Mouse (Mus musculus) left cerebral cortex, postnatal 10 days (tissue): ENCODE results near the gene Ralgds. TPM values are rescaled to one million over a fixed set of nuclear protein-coding genes. Genes with fewer than 3 reads are reported as not detected.

Experiments used
- DNase-seq, 2 experiments: peaks; one replicate each; pipeline ENCODE4 v3.0.0; 2021 to 2022; ENCODE audit warnings: low spot score in 2 of 2, mixed read lengths in 1 of 2; ENCODE audit errors: extremely low spot score in 1 of 2
- intact Hi-C: fragments of 180-260 bp; cut with DNase I; formaldehyde crosslinking; loops from one replicate; pipeline ENCODE4 v1.15.1; 2025
- total RNA-seq, 2 experiments: library from RNA; stranded (reverse); gene quantifications; 2 replicates each; pipeline ENCODE4 v1.2.3; 2021

Gene Ralgds
- total RNA-seq, 2 experiments from 2014 or later = 148 to 156 TPM

DNA sequence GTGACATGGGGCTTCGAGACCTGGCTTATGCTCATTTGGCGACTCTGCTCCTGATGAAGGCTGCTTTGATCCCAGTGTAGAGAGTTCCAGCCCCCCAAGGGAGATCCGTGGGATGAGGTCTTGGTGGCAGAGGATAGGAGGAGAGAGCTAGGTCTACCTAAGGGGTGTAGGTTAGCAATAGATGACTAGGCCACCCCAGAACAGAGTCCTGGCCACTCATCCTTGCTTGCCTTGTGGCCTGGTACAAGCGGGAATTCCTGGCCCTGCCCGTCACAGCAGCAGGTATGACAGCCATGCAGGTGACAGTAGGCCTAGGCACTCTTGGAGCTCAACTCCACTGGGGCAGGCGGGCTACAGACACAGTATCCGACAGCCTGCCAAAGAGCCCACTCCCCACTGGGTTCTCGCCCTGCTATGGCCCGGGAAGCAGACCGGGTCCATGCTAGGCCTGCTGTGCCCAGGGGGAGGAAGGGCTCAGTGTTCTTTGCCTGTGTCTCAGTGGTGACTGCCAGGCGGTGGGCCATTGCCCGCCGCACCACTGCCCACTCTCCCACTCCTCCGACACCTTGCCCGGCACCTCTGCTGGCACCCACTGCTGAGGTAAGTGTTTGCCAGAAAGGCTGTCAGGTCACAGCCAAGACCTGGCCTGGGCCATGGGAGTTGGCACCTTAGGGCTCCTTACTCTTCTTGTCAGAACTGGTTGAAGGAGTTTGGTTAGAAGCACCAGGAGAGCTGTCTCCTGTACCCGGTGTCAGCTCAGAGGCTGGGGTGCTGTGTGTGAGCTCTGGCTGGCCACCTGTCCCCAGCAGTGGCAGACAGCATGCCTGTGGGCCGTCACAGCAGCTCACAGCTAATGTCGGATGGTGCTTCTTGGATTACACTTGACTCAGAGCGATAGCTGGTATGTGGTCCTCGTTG lies 14.8 kb downstream of the Ralgds start:
- DNase-seq = no peak
- intact Hi-C loops = no loop called here

DNA sequence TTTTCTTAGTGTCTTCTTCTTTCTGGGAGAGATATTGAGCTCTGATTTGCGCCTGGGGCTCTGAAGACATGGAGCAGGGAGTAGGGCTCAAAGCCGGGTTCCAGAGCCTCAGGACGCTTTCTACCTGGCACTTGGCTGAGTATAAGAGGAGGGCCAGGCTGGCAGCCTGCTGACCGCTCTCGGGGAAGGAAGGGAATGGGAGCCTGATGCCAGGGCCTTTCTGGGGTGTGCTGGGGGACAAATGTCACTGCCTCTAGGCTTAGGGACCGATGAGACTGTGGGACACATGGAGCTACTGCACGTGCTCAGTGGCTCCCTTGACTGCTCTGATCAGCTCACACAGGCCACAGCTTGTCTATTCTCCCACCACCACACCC lies 15.4 kb downstream of the Ralgds start:
- intact Hi-C loops = no loop called here
- DNase-seq = no peak

DNA sequence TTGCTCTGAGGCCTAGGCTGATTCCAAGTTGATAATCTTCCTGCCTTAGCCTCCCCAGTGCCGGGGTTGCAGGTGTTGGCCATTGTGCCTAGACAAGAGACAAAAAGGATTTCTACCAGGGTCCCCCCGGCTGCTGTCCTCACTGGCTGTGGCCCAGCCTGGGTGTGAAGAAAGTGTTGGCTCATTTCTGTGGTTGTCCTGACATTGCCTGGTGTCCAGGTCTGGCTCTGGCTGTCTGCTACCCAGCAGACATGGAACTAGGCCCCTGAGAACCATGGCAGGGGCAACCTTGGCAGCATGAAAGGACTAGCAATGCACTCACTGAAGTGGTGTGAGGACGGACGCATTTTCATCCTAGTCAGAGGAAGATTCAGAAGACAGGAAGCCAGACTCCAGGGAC lies 16.9 kb downstream of the Ralgds start:
- intact Hi-C loops = no loop called here
- no peak for DNase-seq

DNA sequence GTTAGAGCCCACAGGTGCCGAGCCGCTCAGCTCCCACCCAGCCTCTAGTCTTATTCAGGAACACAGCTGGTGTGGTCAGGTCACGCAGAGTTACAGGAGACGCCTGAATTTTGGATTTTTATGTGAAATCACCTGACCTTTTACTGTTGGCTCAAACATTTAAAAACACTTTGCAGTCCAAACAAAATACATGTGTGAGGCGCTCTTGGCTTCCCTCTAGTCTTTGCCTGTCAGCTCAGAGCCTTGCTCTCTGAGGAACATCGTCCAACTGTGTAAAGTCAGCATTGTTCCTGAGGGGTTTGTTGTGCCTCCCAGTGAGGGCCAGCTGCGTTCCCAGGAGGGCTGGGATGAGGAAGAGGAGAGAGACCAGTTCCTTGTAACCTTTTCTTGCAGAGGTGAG lies 17.4 kb downstream of the Ralgds start:
- intact Hi-C loops = no loop called here
- DNase-seq = no peak

DNA sequence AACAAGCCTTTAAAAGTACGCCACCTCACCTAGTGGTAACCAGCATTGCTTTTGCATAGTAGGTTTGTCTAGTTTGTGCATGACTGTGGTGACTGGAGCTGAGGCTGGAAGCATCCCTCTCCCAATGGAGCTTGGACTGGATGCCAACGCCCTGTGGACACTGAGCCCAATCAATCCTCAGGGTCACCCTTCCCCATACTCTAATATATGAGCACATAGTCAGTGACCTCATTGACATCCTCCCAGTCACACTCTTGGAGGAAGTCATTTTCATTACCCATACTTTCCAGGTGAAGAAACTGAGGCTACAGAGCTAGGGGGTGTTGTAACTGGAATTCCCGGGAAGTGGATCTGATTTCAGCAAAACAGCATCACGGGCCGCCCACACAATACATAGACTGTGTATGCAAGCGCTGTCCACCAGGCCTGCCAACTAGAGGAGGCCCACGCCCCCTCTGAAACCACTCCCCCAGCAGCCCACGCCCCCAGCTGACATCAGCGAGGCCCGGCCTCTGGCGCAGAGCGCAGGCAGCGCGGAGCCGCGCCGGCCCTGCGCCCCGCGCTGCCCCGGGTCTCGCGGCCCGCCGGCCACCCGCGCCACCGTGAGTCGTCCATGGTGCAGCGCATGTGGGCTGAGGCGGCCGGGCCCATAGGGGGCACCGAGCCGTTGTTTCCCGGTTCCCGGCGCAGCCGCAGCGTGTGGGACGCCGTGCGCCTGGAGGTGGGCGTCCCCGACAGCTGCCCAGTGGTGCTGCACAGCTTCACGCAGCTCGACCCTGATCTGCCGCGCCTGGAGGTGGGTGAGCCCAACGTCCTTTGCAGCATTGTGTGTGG lies 20.2 kb downstream of the Ralgds start:
- intact Hi-C loops = no loop called here
- peak; percentile 85 to 94 for DNase-seq

DNA sequence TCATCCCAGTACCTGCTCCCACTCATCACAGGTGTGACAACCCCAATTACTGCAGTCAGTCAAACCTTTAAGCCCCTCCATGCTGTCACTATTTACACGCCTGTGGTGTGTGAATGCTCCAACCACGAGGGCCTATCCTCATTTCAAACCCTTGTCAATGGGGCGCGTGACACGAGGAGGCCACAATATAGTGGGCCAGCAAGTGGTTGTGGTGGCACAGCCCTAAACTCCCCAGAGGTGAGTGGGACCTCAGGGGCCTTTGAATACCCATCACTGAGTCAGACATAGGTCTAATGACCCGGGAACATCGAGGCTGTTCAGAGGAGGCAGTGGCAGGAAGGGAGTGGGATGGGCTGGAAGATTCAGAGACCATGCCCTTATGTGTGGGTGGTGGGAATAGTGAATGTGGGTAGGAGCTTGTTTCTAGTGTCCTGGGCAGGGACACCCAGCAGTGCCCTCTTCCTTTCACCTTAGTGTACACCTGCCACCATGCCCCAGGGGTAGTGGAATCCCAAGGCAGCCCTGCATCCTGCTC lies 21.0 kb downstream of the Ralgds start:
- intact Hi-C loops = no loop called here
- DNase-seq = no peak

DNA sequence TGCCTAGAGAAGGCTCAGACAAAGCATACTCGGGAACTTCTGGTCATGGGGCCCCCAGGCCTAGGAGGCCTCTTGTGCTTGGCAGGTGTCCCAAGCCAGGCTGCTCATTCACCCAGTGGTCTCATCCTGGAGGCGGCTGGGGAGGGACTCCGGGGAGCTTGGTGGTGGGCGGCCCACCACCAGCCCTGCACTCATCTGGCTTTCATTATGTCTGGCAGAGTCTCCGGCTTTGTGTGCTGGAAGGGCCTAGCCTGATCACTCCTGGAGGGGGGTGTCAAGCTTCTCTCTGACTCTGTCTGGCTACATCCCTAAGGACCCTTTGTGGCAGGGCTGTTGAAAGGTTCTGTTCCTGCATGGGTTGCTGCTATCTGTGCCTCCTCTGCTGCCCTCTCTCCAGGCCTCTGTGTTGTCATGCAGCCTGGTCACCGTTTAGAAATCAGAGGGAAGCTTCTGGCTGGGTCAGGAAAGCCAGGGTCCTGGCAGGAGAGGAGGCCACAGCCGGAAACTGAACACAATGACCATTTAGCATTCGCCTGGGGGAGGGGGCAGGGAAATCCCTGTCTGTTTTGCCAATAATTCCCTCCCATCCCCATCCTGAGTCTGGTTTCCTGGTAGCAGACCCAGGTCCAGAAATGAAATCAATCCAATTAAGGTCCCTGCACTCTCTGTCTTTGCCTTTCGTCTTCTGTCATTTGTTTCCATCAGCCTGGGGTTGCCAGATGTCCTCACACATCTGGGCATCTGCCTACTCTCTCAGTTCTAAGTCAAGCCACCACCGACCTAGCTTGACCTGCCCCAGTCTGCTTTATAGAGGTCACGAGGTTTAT lies 21.7 kb downstream of the Ralgds start:
- peak in 1 of 2 experiments; percentile 77 for DNase-seq
- intact Hi-C loops = no loop called here

DNA sequence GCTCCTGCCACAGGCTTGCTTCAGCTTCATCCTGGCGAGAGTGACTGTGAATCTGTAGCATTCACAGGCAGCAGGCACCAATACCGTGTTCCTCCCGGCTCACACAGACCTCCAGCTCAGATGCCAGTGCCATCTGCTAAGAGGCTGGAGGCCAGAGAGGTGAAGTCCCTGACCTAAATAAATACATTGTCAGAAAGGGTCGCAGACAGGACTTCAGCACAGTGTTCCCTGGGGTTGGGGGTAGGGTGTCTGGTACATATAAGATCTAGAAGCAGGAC lies 22.3 kb downstream of the Ralgds start:
- no peak for DNase-seq
- intact Hi-C loops = no loop called here

DNA sequence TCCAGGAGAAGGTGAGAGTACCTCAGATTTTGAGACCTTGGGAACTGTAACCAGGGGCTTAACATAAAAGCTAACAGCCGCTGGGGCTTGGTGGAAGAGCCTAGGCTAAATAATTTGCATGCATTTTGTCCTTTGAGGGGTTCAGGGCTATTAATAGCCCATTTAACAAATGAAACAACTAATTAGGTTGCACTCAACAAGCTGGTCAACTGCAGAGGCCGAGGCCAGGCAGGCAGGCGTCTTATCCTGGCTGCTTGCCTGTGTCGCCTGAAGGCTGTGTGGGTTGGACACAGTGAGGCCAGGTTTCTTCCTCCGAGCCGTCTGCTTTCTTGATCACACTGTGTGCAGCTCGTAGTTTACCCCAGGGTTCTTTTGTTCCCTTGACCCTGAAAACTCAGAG lies 22.7 kb downstream of the Ralgds start:
- no peak for DNase-seq
- intact Hi-C loops = no loop called here

DNA sequence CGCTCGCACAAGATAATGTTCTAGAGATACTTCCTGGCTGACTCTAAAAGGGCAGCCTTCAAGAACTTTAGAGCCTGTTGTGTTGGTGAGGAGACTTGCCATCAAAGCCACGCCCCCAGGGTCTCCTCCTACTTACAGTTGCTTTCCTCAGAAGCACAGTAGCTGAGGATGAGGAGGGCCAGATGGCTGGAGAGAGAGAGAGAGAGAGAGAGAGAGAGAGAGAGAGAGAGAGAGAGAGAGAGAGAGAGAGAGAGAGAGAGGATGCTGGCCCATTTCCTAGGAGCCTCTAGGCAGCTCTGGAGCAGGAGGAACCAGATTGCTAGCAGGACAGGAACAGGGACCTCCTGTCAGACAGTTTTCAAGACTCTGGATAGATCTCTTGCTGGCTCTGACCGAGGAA lies 23.2 kb downstream of the Ralgds start:
- no peak for DNase-seq

DNA sequence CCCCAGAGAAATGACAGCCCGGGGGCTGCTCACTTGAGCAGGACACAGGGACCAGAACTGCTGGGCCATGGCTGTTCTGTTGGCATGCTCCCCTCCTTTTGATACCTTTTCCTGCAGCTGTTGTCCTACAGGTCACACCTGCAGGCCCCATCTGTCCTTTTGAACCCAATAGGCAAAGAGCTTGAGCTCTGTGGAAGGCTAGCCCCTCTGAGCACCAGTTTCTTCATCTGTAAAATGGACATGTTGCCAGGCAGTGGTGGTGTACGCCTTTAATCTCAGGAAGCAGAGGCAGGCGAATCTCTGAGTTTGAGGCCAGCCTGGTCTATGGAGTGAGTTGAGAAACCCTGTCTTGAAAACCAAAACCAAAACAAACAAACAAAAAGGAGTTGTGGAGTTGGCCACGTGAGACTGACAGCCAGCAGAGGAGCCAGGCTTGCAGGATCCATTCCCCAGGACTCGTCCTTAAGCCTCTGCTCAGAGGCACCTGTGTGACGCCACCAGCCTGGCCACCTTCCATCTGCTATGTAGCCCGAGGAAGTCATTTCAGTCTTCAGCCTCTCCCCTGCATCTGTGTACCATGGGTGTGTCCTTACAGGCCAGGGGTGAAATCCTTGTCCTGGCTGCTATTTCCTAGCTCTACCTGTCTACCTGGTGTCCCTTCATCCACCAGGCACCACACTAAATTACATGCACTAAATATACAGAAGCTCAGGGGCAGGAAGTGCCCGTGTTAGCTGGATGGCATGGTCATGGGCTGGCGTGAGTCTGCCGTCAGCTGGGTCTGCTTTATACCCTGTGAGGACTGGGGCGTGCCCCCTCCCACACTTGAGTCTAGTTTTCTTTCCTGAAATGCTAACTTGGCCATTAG lies 24.1 kb downstream of the Ralgds start:
- intact Hi-C loops = no loop called here

More for the DNA sequence above, 23.2 kb downstream of the Ralgds start:
- intact Hi-C loops = no loop called here

DNA sequence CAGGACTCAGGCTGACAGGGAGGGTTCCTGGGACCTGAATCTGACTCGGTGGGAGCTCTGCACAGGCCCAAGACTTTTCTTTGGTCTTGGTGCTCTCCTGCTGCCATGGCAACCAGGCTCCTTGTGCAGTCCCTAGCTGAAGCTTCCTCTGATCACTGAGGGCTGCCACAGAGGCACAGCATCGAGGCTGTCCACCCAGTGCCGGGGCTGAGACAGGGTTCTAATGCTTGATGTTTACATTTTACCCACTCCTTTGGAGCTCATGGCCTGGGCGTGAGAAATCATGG lies 24.7 kb downstream of the Ralgds start:
- DNase-seq = no peak
- intact Hi-C loops = no loop called here

More for the DNA sequence above, 24.1 kb downstream of the Ralgds start:
- DNase-seq = no peak

DNA sequence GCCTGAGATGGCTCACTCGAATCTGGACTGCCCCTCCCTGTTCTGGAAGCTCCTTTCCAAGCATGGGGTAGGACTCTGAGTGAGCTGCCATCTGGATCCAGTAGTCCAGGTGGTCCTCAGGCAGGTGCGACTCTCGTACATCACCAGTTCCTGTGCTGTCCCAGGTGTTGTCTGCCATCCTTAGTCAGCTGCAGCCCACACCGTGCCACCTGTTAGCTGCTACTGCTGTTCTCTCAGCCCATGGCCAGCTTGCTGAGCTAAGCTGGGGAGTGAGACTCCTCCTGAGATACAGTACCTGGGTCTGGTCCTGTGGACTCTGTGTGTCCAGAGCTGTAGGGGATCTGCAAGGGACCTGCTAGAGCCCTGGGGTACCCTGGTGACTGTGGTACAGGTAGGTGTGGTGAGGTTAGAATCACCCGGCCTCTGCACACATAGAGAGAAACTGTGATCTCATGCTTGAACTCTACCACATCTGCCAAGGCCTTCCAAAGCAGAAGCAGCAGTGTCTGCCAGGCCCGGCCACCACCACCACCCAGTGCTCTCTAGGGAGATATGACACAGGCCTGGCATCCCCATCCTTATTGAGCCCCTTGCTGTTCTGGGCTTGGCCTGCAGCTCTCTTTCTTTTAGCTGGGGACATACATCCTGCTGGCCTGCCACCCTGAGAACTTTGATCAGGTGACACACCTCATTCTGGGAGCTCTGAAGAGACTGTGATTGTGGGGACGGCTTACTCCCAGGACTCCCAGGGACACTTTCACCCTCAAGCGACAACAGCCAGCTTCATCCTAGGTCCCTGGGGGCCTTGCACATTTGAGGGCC lies 25.3 kb downstream of the Ralgds start:
- intact Hi-C loops = no loop called here

DNA sequence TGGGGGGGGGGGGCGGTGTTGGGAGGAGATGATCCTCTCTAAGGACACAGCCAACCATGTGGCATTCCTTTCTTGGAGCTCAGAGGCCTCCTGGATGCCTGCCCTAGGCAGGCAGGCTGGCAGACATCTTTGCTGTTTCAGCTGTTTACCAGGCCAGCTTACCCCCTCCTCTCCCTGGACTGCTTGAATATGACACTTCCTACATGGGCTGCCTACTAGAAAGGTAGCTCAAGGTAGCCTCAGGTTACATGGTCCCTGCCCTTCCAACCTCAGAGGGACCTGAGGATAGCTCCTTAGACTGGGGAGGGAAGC lies 25.8 kb downstream of the Ralgds start:
- DNase-seq = no peak
- intact Hi-C loops = no loop called here

More for the DNA sequence above, 25.3 kb downstream of the Ralgds start:
- DNase-seq = no peak

DNA sequence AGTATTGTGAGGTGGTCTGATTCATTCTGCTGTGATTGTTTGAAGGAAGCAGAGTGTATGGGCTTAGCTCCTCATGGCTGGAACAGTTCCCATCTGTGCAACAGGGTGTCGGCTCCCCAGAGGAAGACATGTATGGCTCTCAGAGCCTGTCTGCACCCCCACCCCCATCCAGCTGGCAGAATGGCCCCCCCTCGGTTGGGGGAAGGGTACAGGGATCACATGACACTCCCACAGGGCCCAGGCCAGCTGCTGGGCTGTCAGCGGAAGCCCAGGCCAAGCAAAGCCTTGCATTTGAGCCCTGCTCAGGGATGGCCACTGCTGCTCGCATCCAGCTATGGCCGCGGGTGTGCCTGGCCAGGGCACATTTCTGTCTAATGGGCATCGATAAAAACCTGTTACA lies 26.3 kb downstream of the Ralgds start:
- intact Hi-C loops = no loop called here
- peak; percentile 60 to 91 for DNase-seq

DNA sequence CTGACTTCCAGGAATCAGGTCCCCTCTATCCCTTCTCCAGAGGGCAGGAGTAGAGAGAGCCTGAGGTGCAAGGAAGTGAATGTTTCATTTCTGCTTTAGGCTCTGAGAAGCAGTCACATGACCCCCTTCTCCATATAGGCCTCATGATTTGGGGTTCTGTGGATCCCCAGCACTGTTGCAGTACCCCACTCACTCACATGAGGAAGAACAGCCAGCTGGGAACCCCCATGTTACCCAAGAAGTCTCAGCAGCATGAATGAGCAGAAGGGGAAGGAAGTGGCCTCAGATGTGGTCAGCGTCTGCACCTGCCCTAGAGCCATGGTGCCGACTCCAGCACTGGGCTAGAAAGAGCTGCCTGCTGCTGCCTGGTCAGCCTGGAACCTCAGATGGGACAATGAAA lies 27.0 kb downstream of the Ralgds start:
- no peak for DNase-seq
- intact Hi-C loops = no loop called here

DNA sequence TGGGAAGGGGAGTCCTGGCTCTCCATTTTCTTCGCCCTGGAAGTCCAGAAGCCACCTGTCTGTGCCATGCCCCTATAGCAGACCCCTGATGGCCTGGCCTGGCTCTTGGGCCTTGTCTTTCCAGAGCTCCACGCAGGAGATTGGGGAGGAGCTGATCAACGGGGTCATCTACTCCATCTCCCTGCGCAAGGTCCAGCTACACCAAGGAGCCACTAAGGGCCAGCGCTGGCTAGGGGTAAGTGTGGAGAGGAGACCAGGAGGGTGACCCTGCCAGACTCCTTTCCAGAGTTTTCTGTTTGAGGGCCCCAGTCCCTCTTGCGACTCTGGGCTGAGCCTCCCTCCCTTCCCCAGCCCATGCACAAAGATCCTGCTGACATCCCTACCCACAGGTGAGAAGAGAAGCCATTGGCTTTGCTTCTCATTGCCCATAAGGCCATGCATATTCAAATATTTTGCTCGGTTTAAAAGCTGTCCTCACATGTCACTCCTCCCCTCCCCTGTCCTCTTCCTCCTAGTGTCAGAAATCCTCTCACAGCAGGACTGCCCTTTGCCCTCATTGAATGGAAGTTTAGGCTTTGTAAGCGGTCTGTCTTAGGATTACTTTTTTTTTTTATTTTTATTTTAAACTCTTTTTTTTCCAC lies 27.8 kb downstream of the Ralgds start:
- intact Hi-C loops = no loop called here
- no peak for DNase-seq
